Mouse (Mus musculus) neural tube, embryonic 12.5 days (tissue): ENCODE measurements around the gene Mdm4. TPM values are rescaled to one million over a fixed set of nuclear protein-coding genes. Genes with fewer than 3 reads are reported as not detected.

ENCODE experiments used
- ATAC-seq: fragments of 200-750 bp; cut with Nextera tagmentation; 2 replicates; pipeline ENCODE4 v1.8.0; 2017; ENCODE audit warnings: low read depth, mild to moderate bottlenecking, moderate TSS enrichment, moderate library complexity; ENCODE audit not compliant: low FRiP score
- H3K27ac ChIP-seq: fragments of 300-500 bp; sonication (generic); 2 replicates; pipeline ENCODE4 v1.5.1; 2016
- H3K27me3 ChIP-seq: fragments of 300-500 bp; sonication (generic); replicated peaks from 2 replicates; pipeline ENCODE4 v1.6.1; 2016; ENCODE audit warnings: mild to moderate bottlenecking
- H3K36me3 ChIP-seq: fragments of 300-500 bp; sonication (generic); 2 replicates; pipeline ENCODE4 v1.6.1; 2016; ENCODE audit warnings: mild to moderate bottlenecking
- H3K4me1 ChIP-seq: fragments of 300-500 bp; sonication (generic); 2 replicates; pipeline ENCODE4 v1.6.1; 2016
- H3K4me2 ChIP-seq: fragments of 300-500 bp; sonication (generic); replicated peaks from 2 replicates; pipeline ENCODE4 v1.6.1; 2016; ENCODE audit warnings: mild to moderate bottlenecking
- H3K4me3 ChIP-seq: fragments of 300-500 bp; sonication (generic); 2 replicates; pipeline ENCODE4 v1.5.1; 2016
- H3K9ac ChIP-seq: fragments of 300-500 bp; sonication (generic); 2 replicates; pipeline ENCODE4 v1.6.1; 2016; ENCODE audit warnings: mild to moderate bottlenecking
- H3K9me3 ChIP-seq: fragments of 300-500 bp; sonication (generic); 2 replicates; pipeline ENCODE4 v1.6.1; 2016; ENCODE audit warnings: mild to moderate bottlenecking
- WGBS: fragments of 180-500 bp; shearing (Covaris S2); methylation state at CpG from one replicate; pipeline ENCODE4 v1.1.7; 2016; 5-methylcytosine and 5-hydroxymethylcytosine counted together
- polyA plus RNA-seq: library from polyadenylated mRNA; unstranded; fragments of >200 nt; fragmentation: Nextera tagmentation; extraction: Ambion mirVana; gene quantifications from 2 replicates; pipeline ENCODE4 v1.2.1, GENCODE M21; 2016

Mdm4 gene
- polyA plus RNA-seq, 1 experiment from 2014 or later: 39.2 TPM

DNA sequence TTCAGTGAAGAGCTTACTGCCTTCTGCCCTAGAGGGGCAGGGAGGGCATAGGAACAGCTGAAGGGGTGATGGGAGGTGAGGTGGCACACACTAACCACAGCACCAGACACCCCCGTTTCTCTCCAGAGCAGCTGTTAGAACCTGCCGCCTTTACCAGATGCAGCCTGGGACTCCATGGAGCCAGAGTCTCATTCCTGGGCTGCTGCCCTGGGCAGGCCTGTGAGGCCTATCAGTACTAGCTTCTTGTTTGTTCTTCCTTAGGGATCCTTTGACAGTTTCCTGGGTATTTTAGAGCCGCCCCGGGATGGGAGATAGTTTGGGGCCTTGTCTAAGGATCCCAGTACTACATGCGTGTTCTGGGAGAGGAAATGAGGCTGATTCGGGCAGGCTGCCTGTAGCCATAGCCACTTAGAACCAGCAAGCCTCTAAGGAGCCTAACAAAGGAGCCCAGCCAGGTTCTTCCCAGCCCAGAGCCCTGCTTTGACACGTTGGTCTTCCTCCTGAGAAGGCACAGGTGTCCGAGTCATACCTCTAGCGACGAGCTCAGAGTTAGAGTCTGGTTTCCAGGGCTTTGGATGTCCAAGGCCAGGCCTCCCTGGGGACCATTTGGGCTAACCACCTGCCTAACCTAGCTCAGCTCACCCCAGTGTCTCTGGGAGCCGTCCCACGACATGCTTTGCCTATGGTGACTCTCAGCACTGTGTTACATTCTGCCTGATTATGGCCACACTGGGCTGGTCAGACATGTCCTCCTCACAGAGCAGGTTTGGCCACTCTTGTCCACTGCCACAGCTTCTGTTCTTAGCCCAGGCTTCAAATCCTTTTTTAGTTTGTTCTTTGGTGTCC is 39.1 kb upstream of the Mdm4 start:
- no peak for ATAC-seq
- Histone ChIP-seq H3K9me3 (no peaks in the 10 kb centered on the region), H3K27ac (no peak overlapping the region), H3K27me3 (no peaks in the 10 kb centered on the region), H3K4me2 (no peak overlapping the region), H3K9ac (no peak overlapping the region), H3K4me3 (no peak overlapping the region), H3K36me3 (peaks cover 56% of the 10 kb centered on the region), H3K4me1 (peaks cover 23% of the 10 kb centered on the region; the same call in 1 of the 2 replicates)
- WGBS: 89% methylated on average over 12 of the region's 12 CpGs

DNA sequence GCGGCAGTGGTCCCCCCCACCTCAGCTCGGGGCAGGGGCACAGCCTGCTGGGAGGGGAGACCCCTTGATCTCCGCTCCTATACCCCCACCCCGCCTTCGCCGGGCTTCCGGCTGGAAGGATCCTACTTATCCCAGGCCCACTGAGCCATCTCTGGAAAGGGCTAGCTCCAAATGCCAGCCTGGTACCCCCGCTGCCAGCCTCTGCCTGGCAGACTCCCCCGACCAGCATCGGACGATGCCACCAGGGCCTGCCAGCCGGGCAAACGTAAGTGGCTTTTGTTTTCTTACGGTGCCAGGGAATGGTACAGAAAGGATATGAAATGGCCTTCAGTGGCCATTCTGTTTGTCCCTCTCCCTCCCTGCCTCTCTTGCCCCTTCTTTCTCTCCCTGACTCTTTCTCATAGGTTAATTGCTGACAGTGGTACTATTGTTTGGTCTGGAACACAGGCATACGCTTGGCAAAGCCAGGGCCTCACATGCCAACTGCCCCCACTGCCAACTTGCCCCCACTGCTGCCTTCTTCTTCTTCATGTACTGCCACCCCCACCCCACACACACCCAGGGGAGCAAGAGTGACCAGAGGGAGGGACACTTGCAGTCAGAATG is 38.4 kb upstream of the Mdm4 start:
- Histone ChIP-seq H3K27me3 (no peaks in the 10 kb centered on the region), H3K4me2 (no peak overlapping the region), H3K4me1 (peaks cover 23% of the 10 kb centered on the region; the same call in 1 of the 2 replicates), H3K27ac (no peak overlapping the region), H3K9me3 (no peaks in the 10 kb centered on the region), H3K4me3 (no peak overlapping the region), H3K36me3 (peaks cover 52% of the 10 kb centered on the region), H3K9ac (no peak overlapping the region)
- WGBS: 92% methylated on average over 15 of the region's 15 CpGs
- ATAC-seq: no peak

GRCm38 (mm10) chr1:133068268-133068667 is 37.9 kb upstream of the Mdm4 start:
- no peak for ATAC-seq
- WGBS: 59% methylated on average over 5 of the region's 5 CpGs
- Histone ChIP-seq H3K4me2 (no peak overlapping the region), H3K9me3 (no peaks in the 10 kb centered on the region), H3K36me3 (peaks cover 56% of the 10 kb centered on the region), H3K4me3 (no peak overlapping the region), H3K9ac (no peak overlapping the region), H3K4me1 (peaks cover 23% of the 10 kb centered on the region; the same call in 1 of the 2 replicates), H3K27ac (no peak overlapping the region), H3K27me3 (no peaks in the 10 kb centered on the region)

DNA sequence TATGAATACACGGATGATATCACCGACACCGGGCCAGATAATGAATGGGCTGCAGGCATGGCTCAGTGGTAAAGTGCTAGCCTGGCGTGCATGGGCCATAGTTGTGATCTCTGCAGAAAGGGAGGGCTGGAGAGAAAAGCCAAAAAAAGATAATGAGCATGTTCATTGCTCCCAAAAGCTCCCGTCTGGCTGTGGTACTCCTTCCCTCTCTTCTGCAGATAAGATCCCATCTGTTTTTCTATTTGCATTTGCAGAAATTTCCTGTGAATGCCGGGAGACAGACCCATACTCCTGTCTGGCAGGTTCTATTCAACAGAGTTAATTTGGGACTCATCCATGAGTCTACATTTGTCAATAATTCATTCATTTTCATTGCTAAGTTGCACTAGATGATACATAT is 32.8 kb upstream of the Mdm4 start:
- Histone ChIP-seq H3K27me3 (no peaks in the 10 kb centered on the region), H3K4me3 (no peak overlapping the region), H3K9me3 (no peaks in the 10 kb centered on the region), H3K9ac (no peak overlapping the region), H3K4me2 (no peak overlapping the region), H3K27ac (no peak overlapping the region), H3K36me3 (peaks cover 40% of the 10 kb centered on the region), H3K4me1 (peaks cover 5% of the 10 kb centered on the region)
- WGBS: 97% methylated on average over 6 of the region's 6 CpGs
- ATAC-seq: no peak

GRCm38 (mm10) chr1:133060681-133061080 is 30.3 kb upstream of the Mdm4 start:
- H3K4me2 ChIP-seq: no peak overlapping the region
- 64% methylated on average over 4 of the region's 4 CpGs for WGBS
- peaks cover 22% of the 10 kb centered on the region for H3K36me3 ChIP-seq
- no peak overlapping the region for H3K9ac ChIP-seq
- H3K4me1 ChIP-seq: peaks cover 7% of the 10 kb centered on the region
- H3K4me3 ChIP-seq: no peak overlapping the region
- no peak for ATAC-seq
- no peak overlapping the region for H3K27ac ChIP-seq
- H3K9me3 ChIP-seq: no peaks in the 10 kb centered on the region
- H3K27me3 ChIP-seq: no peaks in the 10 kb centered on the region

- Histone ChIP-seq H3K9ac (no peak overlapping the region), H3K36me3 (peaks cover 22% of the 10 kb centered on the region), H3K4me2 (no peak overlapping the region), H3K27me3 (no peaks in the 10 kb centered on the region), H3K9me3 (no peaks in the 10 kb centered on the region), H3K4me3 (no peak overlapping the region), H3K27ac (no peak overlapping the region), H3K4me1 (peaks cover 12% of the 10 kb centered on the region)
- 51% methylated on average over 2 of the region's 2 CpGs for WGBS
- no peak for ATAC-seq
These were observed 29.2 kb upstream of the Mdm4 start for GRCm38 (mm10) chr1:133059592-133059991.

DNA sequence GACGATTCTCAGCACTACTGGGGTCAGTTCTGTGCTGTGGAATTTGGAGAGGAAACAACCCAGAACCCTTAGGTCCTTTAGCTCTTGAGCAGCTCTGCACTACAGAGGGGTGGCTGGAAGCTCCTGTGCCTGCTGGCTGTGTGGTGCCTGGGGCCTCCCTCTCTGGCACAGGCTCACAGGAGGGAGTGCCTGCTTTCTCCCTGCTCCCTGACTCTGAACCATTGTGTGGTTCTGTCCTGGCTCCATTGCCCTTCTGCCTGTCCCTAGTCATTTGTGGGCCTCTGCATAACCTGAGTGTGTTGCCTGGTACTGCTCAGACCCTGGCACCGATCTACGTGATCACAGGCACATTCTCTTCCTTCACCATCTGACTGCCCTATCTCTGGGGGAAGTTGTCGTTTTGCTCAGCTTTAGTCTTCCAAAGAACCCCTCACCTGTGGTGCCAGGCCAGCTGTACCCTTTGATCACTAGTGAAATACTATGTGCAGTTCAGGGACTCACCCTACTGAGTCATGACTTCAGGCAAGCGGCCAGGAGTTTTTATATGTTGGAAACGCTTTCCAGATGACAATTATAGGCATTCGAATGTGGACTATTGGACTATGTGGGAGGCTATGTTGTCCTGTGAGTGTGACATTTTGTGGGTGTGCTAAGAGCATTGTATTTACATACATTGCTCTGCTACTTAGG is 27.1 kb upstream of the Mdm4 start:
- H3K4me1 ChIP-seq: peaks cover 25% of the 10 kb centered on the region
- peaks cover 11% of the 10 kb centered on the region for H3K36me3 ChIP-seq
- ATAC-seq: no peak
- no peaks in the 10 kb centered on the region for H3K9me3 ChIP-seq
- 72% methylated on average over 7 of the region's 7 CpGs for WGBS
- no peak overlapping the region for H3K4me3 ChIP-seq
- no peak overlapping the region for H3K9ac ChIP-seq
- no peaks in the 10 kb centered on the region for H3K27me3 ChIP-seq
- H3K4me2 ChIP-seq: no peak overlapping the region
- no peak overlapping the region for H3K27ac ChIP-seq

- 81% methylated on average over 8 of the region's 8 CpGs for WGBS
- Histone ChIP-seq H3K9me3 (no peaks in the 10 kb centered on the region), H3K4me3 (no peak overlapping the region), H3K27me3 (no peaks in the 10 kb centered on the region), H3K4me2 (no peak overlapping the region), H3K4me1 (peaks cover 38% of the 10 kb centered on the region), H3K36me3 (no peaks in the 10 kb centered on the region), H3K27ac (no peak overlapping the region), H3K9ac (no peak overlapping the region)
- ATAC-seq: no peak
These were observed 24.0 kb upstream of the Mdm4 start for GRCm38 (mm10) chr1:133054326-133054725.

DNA sequence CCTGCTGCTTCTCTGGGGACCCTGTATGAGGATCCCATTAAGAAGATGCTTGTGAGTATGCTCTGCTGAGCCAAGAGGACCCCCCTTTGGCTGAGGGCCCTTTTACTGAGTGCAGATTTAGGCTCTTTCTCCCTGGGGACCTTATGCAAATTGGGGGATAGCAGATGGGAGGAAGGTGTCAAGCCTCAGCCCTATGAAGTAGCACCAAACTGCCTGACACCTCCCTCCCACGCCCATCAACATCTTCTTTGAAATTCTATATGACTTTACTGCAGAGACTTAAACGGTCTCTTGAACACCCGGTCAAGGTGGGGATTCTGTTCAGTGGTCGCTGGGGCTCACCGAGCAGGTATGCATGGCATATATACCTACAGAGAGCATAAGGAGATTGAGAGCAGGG is 22.7 kb upstream of the Mdm4 start:
- Histone ChIP-seq H3K27ac (no peak overlapping the region), H3K9ac (no peak overlapping the region), H3K27me3 (no peaks in the 10 kb centered on the region), H3K9me3 (no peaks in the 10 kb centered on the region), H3K36me3 (no peaks in the 10 kb centered on the region), H3K4me3 (no peak overlapping the region), H3K4me2 (0 out of 2 replicates have a peak overlapping the region, but pooled peaks have one; percentile 7), H3K4me1 (peaks cover 51% of the 10 kb centered on the region)
- ATAC-seq: no peak
- WGBS: 34% methylated on average over 5 of the region's 5 CpGs

DNA sequence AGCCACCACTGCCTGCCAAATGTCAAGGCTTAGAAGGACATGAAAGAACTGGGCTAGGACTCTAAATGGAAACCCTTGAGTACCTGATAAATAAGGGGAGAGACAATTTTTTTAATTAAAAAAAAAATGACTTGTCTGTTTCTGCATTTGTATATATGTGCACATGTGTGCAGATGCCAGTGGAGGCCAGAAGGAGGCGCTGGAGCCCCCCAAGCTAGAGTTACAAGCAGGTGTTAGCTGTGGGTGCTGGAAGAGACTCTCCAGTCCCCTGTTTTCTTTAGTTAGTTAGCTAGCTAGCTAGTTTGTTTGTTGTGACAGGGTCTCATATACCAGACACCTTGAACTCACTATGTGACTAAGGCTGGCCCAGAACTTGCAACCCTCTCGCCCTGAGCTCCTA is 21.5 kb upstream of the Mdm4 start:
- WGBS: 89% methylated on average over 2 of the region's 2 CpGs

GRCm38 (mm10) chr1:133050001-133050431 is 19.7 kb upstream of the Mdm4 start:
- peak overlapping the region; percentile 39 for H3K4me2 ChIP-seq
- H3K36me3 ChIP-seq: no peaks in the 10 kb centered on the region
- no peak overlapping the region for H3K4me3 ChIP-seq
- H3K9me3 ChIP-seq: no peaks in the 10 kb centered on the region
- H3K9ac ChIP-seq: 0 out of 2 replicates have a peak overlapping the region, but pooled peaks have one; percentile 29
- peaks cover 61% of the 10 kb centered on the region for H3K4me1 ChIP-seq
- no peak overlapping the region for H3K27ac ChIP-seq
- H3K27me3 ChIP-seq: no peaks in the 10 kb centered on the region
- 28% methylated on average over 11 of the region's 11 CpGs for WGBS
- ATAC-seq: no peak

More for the DNA sequence above, 21.5 kb upstream of the Mdm4 start:
- peaks cover 59% of the 10 kb centered on the region for H3K4me1 ChIP-seq
- H3K4me3 ChIP-seq: no peak overlapping the region
- ATAC-seq: no peak
- H3K36me3 ChIP-seq: no peaks in the 10 kb centered on the region
- H3K27ac ChIP-seq: no peak overlapping the region
- no peak overlapping the region for H3K9ac ChIP-seq
- H3K4me2 ChIP-seq: no peak overlapping the region
- H3K9me3 ChIP-seq: no peaks in the 10 kb centered on the region
- H3K27me3 ChIP-seq: no peaks in the 10 kb centered on the region

GRCm38 (mm10) chr1:133048690-133049089 is 18.3 kb upstream of the Mdm4 start:
- ATAC-seq: no peak
- H3K36me3 ChIP-seq: no peaks in the 10 kb centered on the region
- no peak overlapping the region for H3K4me3 ChIP-seq
- peak overlapping the region; percentile 87 for H3K4me2 ChIP-seq
- H3K27me3 ChIP-seq: no peaks in the 10 kb centered on the region
- H3K9ac ChIP-seq: no peak overlapping the region
- no peaks in the 10 kb centered on the region for H3K9me3 ChIP-seq
- no peak overlapping the region for H3K27ac ChIP-seq
- peaks cover 60% of the 10 kb centered on the region for H3K4me1 ChIP-seq
- WGBS: 37% methylated on average over 2 of the region's 2 CpGs
